Mouse (Mus musculus) urinary bladder, adult 2 months (tissue): ENCODE measurements around the gene Adssl1. TPM values are rescaled to one million over a fixed set of nuclear protein-coding genes. Genes with fewer than 3 reads are reported as not detected.

Experiments used
- DNase-seq: peaks from one replicate; pipeline ENCODE4 v3.0.0; 2022; ENCODE audit warnings: low spot score
- polyA plus RNA-seq: library from polyadenylated mRNA; depleted of rRNA; stranded (reverse); fragments of >200 nt; gene quantifications from 2 replicates; pipeline ENCODE4 v1.2.3, GENCODE M21; 2012; rRNA removed

Gene Adssl1
- polyA plus RNA-seq, 1 experiment = 26.9 TPM

DNA sequence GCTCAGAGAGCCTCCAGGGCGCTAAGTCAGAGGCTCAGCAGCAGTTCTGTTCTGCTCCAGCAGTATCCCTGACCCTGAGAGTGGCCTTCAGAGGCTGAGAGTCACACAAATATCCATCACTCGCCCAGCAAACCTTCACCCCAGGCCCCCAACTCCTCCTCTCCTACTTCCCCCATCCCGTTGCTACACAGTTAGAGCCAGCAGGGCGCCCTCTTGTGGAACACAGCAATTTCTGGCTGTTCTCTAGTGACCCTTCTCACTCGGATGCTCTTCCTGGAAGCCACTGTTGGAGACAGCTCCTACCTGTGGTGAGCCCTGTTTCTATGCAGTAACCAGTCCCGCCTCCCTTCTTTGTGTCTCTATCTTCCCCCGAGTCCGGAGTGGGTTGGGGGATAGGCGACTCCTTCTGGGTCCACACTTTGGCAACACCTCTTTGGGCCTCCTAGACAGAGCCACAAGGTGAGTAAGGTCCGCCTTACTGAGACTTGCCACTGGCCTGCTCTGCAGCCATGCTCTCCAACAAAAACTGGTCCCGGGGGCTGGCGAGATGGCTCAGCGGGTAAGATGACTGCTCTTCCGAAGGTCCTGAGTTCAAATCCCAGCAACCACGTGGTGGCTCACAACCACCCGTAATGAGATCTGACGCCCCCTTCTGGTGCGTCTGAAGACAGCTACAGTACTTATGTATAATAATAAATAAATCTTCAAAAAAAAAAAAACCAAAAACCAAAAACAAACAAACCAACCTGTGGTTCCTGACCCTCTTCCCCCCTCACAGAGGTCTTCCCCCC is 55.6 kb downstream of the Adssl1 start:
- DNase-seq = peak; percentile 58

DNA sequence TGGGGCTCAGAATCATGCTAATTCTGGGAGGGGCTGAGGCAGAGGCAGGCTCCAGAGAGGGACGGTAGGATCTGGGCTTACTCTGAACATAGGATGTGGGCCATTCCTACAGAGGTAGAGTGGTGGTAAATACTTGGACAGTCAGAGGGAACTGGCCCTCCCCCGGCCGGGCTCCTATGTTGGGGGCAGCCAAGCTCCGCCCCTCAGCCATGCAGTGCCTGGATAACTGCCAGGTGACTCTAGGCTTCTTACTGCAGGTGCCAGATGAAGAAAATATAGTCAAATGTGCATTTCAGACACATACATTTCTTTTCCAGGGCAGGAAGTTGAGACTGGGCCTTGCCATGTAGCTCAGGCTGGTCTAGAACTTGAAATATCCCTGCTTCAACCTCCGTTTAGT is 57.2 kb downstream of the Adssl1 start:
- no peak for DNase-seq

DNA sequence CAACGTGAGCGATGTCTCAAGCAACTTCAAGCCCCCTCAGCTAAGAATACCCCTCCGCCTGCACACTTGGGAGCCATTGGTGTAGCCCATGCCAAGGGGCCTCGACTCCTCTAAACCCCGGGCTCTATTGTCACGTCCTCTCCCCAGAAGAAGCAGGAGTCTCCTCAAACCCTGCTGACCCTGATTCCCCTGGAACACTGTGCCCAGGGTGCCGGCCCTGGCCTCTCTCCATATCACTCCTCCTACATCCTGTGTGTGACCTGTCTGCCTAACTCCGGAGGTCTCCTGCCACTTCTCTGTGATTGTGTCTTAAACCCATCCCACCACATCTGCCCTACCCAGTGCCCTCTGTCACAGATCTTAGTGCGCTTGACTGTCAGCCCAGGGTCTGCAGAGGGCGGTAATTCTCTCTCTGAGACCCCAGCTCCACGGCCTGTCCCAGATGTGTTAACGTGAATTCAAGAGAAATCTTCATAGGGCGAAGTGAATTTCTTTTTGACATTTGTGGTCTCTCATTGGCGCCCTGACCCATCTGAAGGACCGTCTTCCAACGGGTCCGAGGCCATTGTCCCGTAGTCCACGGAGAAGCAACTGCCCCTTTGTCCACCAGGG is 58.2 kb downstream of the Adssl1 start:
- DNase-seq = no peak

DNA sequence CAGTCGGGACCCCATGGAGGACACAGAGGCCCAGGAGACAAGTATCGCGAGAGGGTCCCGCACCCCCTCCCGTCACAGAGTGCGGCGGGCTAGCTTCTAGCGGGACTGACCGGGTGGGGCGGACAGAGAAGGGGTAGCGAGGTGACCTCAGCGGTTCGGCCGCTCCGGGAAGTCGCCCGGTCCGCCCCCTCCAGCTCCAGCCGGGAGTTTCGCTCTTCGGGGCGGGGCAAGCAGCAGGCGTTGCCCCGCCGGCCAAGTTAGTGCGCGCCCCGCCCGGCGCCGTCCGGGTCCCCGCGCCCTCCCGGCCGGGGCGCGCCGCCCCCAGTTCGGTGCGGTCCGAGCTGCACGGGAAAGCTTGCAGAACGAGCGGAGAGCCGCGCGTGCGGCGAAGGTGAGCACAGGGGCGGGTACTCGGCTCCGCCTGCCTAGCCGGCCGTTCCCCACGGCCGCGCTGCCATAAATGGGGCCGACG is 58.7 kb downstream of the Adssl1 start, which contains the start of gene Zbtb42:
TSS of gene Zbtb42 (plus strand) at position 274 of the 472 bp plus-strand sequence.
- peak; percentile 70 for DNase-seq

DNA sequence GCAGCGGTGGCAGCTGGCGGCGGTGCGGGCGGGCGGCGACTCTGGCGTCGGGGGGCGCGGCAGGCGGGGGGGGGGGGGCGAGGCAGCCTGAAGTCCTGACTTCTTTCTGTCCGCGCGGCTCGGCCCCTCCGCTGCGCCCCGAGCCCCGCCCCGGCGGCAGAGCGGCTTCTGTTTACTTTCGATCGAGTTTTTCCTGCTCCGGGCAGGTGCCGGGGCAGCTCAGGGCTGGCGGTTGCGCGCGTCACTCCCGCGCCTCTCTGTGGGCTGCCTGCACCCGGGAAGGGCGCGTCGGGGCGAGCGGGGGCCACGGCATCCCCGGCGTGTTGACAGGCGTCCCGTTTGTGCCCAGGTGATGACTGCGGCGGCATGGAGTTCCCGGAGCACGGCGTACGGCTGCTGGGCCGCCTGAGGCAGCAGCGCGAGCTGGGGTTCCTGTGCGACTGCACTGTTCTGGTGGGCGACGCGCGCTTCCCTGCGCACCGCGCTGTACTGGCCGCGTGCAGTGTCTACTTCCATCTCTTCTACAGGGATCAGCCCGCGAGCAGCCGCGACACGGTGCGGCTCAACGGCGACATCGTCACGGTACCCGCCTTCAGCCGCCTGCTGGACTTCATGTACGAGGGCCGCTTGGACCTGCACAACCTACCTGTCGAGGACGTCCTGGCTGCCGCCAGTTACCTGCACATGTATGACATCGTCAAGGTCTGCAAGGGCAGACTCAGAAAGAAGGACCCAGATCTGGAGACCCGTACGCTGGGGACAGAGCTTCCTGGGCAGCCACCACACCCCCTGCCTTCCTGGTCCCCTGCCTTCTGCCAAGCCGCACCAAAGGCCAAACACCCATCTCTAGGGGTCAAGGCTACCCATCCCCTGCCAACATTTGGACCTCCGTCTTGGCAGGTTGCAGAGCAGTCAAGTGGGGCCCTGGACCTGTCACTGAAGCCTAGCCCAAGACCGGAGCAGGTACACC is 59.5 kb downstream of the Adssl1 start:
- DNase-seq = peak; percentile 65

DNA sequence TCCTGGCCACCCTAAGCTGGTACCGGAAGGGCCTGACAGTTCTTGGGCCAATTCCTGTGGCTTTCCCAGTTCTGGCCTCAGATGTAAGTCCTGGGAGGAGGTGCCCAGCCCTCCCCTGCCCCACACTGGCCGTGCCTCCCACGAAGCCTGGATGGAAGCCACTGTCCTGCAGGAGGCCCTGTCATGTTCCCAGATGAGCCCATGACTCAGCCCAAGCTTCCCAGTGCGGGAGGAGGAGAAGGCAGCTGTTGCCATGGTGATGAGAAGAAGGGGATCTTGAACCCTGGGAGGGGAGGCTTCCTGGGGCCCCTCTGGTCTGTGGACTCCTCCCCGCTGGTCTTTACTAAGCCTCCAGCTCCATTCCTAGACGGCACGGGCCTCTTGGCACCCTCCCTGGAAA is 63.5 kb downstream of the Adssl1 start:
- no peak for DNase-seq

DNA sequence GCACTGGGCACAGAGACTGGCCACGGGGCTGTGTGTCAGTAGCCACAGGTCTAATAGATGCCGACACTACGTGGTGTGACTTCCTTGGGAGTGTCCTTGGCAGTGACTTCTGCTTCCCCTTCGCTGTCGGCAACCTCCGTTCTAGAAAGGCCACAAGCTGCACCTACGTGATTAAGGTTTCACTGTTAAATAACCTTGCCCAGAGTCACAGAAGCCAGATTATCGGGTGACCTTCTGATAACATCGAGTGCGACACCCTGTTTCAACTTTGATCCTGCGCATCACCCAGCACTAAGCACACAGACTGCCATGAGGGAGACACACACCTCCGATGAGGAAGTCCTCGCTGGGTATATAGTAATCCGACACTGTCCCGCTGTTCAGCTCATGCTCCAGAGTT is 68.6 kb downstream of the Adssl1 start:
- DNase-seq = no peak

Other genes with a start within 250 kb of the Adssl1 start
- gene A530016L24Rik, start 130.6 kb upstream of the Adssl1 start, polyA plus RNA-seq = 2.8 and 4.3 TPM in 2 replicates
- 0.22 TPM in 2 replicates for gene Tmem179, start 103.3 kb upstream of the Adssl1 start, polyA plus RNA-seq
- 37.4 and 52.8 TPM in 2 replicates for gene Inf2, start 31.3 kb upstream of the Adssl1 start, polyA plus RNA-seq
- gene Siva1, start 24.6 kb downstream of the Adssl1 start, polyA plus RNA-seq = 62.6 and 71.8 TPM in 2 replicates
- gene Akt1, start 54.8 kb downstream of the Adssl1 start, polyA plus RNA-seq = 149 and 150 TPM in 2 replicates
- gene Zbtb42, start 58.8 kb downstream of the Adssl1 start, polyA plus RNA-seq = 18.0 and 20.5 TPM in 2 replicates
- gene Cep170b, start 100.4 kb downstream of the Adssl1 start, polyA plus RNA-seq = 33.2 and 42.5 TPM in 2 replicates
- 38.7 and 38.8 TPM in 2 replicates for gene Pld4, start 140.6 kb downstream of the Adssl1 start, polyA plus RNA-seq
- gene Ahnak2, start 182.6 kb downstream of the Adssl1 start, polyA plus RNA-seq = 40.7 and 65.9 TPM in 2 replicates
- gene Clba1, start 188.9 kb downstream of the Adssl1 start, polyA plus RNA-seq = 4.5 and 5.3 TPM in 2 replicates
- 17.0 and 22.2 TPM in 2 replicates for gene Cdca4, start 209.4 kb downstream of the Adssl1 start, polyA plus RNA-seq
- gene Gpr132, start 248.2 kb downstream of the Adssl1 start, polyA plus RNA-seq = 3.4 and 4.1 TPM in 2 replicates